8 mouse cellular contexts compared by ENCODE assay signal in genomic region chr19:14596358-14596940, GRCm38 (mm10). TPM values are rescaled to one million over a fixed set of nuclear protein-coding genes. Genes with fewer than 3 reads are reported as not detected.
DNase-seq lines count a peak whose midpoint lies in the region; ATAC-seq lines count a peak whose summit lies in the region.

No protein-coding gene starts in this region.

- no peaks in the 10 kb centered on the region for H3K9me3 ChIP-seq in kidney, embryonic 16.5 days (ENCODE audit: low read length)
- no peaks in the 10 kb centered on the region for H3K9me3 ChIP-seq in hindbrain, embryonic 11.5 days (ENCODE audit: control insufficient read depth, low read length)
- no peaks in the 10 kb centered on the region for H3K9me3 ChIP-seq in midbrain, embryonic 13.5 days

- H3K4me3 ChIP-seq in kidney, embryonic 16.5 days (ENCODE audit: low read length): peak overlapping the region; percentile 92
- peak overlapping the region; percentile 92 for H3K4me3 ChIP-seq in hindbrain, embryonic 11.5 days (ENCODE audit: low read depth, low read length)
- peak overlapping the region; percentile 90 for H3K4me3 ChIP-seq in midbrain, embryonic 13.5 days (replicated peaks)

- H3K27me3 ChIP-seq in kidney, embryonic 16.5 days (ENCODE audit: insufficient read depth, low read length): no peaks in the 10 kb centered on the region
- H3K27me3 ChIP-seq in hindbrain, embryonic 11.5 days (ENCODE audit: control insufficient read depth, insufficient read depth, low read length): no peaks in the 10 kb centered on the region; the same call in 1 of the 2 replicates
- peaks cover 18% of the 10 kb centered on the region for H3K27me3 ChIP-seq in midbrain, embryonic 13.5 days

- WGBS in kidney, embryonic 16.5 days: under 1% methylated on average over 12 of the region's 12 CpGs
- 0% methylated on average over 12 of the region's 12 CpGs for WGBS in hindbrain, embryonic 11.5 days
- WGBS in midbrain, embryonic 13.5 days: 0% methylated on average over 12 of the region's 12 CpGs

- H3K36me3 ChIP-seq in kidney, embryonic 16.5 days (ENCODE audit: insufficient read depth, low read length): no peaks in the 10 kb centered on the region; the same call in 1 of the 2 replicates
- no peaks in the 10 kb centered on the region for H3K36me3 ChIP-seq in hindbrain, embryonic 11.5 days (ENCODE audit: control insufficient read depth, insufficient read depth, low read length)
- H3K36me3 ChIP-seq in midbrain, embryonic 13.5 days: no peaks in the 10 kb centered on the region

- ATAC-seq in kidney, embryonic 16.5 days (ENCODE audit: low FRiP score, low TSS enrichment): no peak
- no peak for ATAC-seq in hindbrain, embryonic 11.5 days (ENCODE audit: low FRiP score)
- ATAC-seq in midbrain, embryonic 13.5 days: no peak
- ATAC-seq in granulocyte monocyte progenitor cell, adult 5-6 weeks (replicated peaks; ENCODE audit: poor library complexity, severe bottlenecking): no peak
- ATAC-seq in erythroid progenitor cell, adult 5-6 weeks (replicated peaks; ENCODE audit: low FRiP score, poor library complexity, severe bottlenecking): no peak

- H3K4me2 ChIP-seq in kidney, embryonic 16.5 days (replicated peaks; ENCODE audit: low read depth, low read length): peak overlapping the region; percentile 63
- peak overlapping the region; percentile 63 for H3K4me2 ChIP-seq in hindbrain, embryonic 11.5 days (replicated peaks; ENCODE audit: low read depth, low read length)
- peak overlapping the region; percentile 67 for H3K4me2 ChIP-seq in midbrain, embryonic 13.5 days (replicated peaks)

- peaks cover 37% of the 10 kb centered on the region for H3K4me1 ChIP-seq in kidney, embryonic 16.5 days (ENCODE audit: insufficient read depth, low read length)
- peaks cover 2% of the 10 kb centered on the region for H3K4me1 ChIP-seq in hindbrain, embryonic 11.5 days (replicated peaks; ENCODE audit: control insufficient read depth, insufficient read depth, low read length)
- peaks cover 50% of the 10 kb centered on the region for H3K4me1 ChIP-seq in midbrain, embryonic 13.5 days (replicated peaks)

- DNase-seq in kidney, postnatal 10 days: no peak
- DNase-seq in c-Kit-positive CD71-positive TER-119-positive erythroid progenitor cells, embryonic 14.5 days (ENCODE audit: low spot score): peak; percentile 23
- DNase-seq in hindbrain, embryonic 11.5 days (ENCODE audit: low spot score): peak; percentile 32
- no peak for DNase-seq in ovary, postnatal 10 days (ENCODE audit: low spot score)

- peak overlapping the region; percentile 95 for H3K9ac ChIP-seq in kidney, embryonic 16.5 days (replicated peaks; ENCODE audit: low read length)
- peak overlapping the region; percentile 93 for H3K9ac ChIP-seq in hindbrain, embryonic 11.5 days (ENCODE audit: low read depth, low read length)
- H3K9ac ChIP-seq in midbrain, embryonic 13.5 days (replicated peaks): peak overlapping the region; percentile 94

- H3K27ac ChIP-seq in kidney, embryonic 16.5 days (ENCODE audit: low read length): peak overlapping the region; percentile 95
- H3K27ac ChIP-seq in hindbrain, embryonic 11.5 days (ENCODE audit: low read depth, low read length): peak overlapping the region; percentile 97
- H3K27ac ChIP-seq in midbrain, embryonic 13.5 days: peak overlapping the region; percentile 98

RNA-seq across cellular contexts. Expression of gene Tle4, which starts 1.4 kb away (rescaled TPM):
- polyA plus RNA-seq in kidney, embryonic 16.5 days (2015; fragmentation: Nextera tagmentation; extraction: Ambion mirVana): 13.4 and 14.6 TPM in 2 replicates
- polyA plus RNA-seq in hindbrain, embryonic 11.5 days (2014; fragmentation: Nextera tagmentation; extraction: Ambion mirVana): 23.2 and 31.1 TPM in 2 replicates
- 35.4 and 36.1 TPM in 2 replicates for polyA plus RNA-seq in midbrain, embryonic 13.5 days (2015; fragmentation: Nextera tagmentation; extraction: Ambion mirVana)
- total RNA-seq in granulocyte monocyte progenitor cell, adult 5-6 weeks (2014; fragmentation: Nextera tagmentation): 23.0 and 25.1 TPM in 2 replicates
- 15.0 and 16.8 TPM in 2 replicates for total RNA-seq in granulocyte monocyte progenitor cell, adult 5-6 weeks (2017)
- 20.2 and 22.6 TPM in 2 replicates for total RNA-seq in erythroid progenitor cell, adult 5-6 weeks (2015; ENCODE audit: low replicate concordance)
- total RNA-seq in erythroid progenitor cell, adult 5-6 weeks (2017; ENCODE audit: low replicate concordance): 11.0 and 14.4 TPM in 2 replicates

Comparison
In these comparisons a context has a peak if more than half of its experiments do, and no peak if none do; other contexts are left out.
1. DNase-seq: peak in c-Kit-positive CD71-positive TER-119-positive erythroid progenitor cells, embryonic 14.5 days (single experiment) and hindbrain, embryonic 11.5 days (single experiment); none in kidney, postnatal 10 days (single experiment) and ovary, postnatal 10 days (single experiment).
2. Peak in every context shown above with its lines, with median percentiles within 50 percentile points of each other: H3K27ac ChIP-seq, H3K4me2 ChIP-seq, H3K4me3 ChIP-seq and H3K9ac ChIP-seq.